Mouse (Mus musculus): ENCODE results near the gene Cutal. TPM values are rescaled to one million over a fixed set of nuclear protein-coding genes. Genes with fewer than 3 reads are reported as not detected.

The Cutal gene
- polyA plus RNA-seq, 2 experiments: 4.0 TPM

GRCm38 (mm10) chr2:34920144-34920543 lies 45.9 kb downstream of the Cutal start:
- TF ChIP-seq EP300 (IDR thresholded peaks at IDR 0.05; ENCODE audit: low read depth) (no peak), CTCF (IDR thresholded peaks at IDR 0.05; ENCODE audit: low read depth) (no peak)
- H3K4me1 ChIP-seq (replicated peaks; ENCODE audit: control insufficient read depth in 2 of 2, insufficient read depth in 2 of 2, low read length in 1 of 2): no peaks in the 10 kb centered on the region
- no peak overlapping the region for H3K9ac ChIP-seq (replicated peaks)
- no peaks in the 10 kb centered on the region for H3K9me3 ChIP-seq (ENCODE audit: control insufficient read depth, low read length)
- H3K4me3 ChIP-seq (ENCODE audit: insufficient read depth in 1 of 2, low read depth in 2 of 2, low read length in 2 of 2): no peak overlapping the region
- no peaks in the 10 kb centered on the region for H3K27me3 ChIP-seq (ENCODE audit: control insufficient read depth, insufficient read depth, low read length)
- no peak for DNase-seq (ENCODE audit: low read depth in 3 of 3, low spot score in 3 of 3)
- H3K36me3 ChIP-seq (replicated peaks; ENCODE audit: control insufficient read depth, insufficient read depth, low read depth): no peaks in the 10 kb centered on the region
- WGBS (ENCODE audit: insufficient replicate concordance): 15% methylated on average over 2 of the region's 2 CpGs
- H3K27ac ChIP-seq: no peak overlapping the region
- no peak for ATAC-seq (ENCODE audit: insufficient read depth)
- H3K4me2 ChIP-seq (ENCODE audit: low read depth): no peak overlapping the region

GRCm38 (mm10) chr2:34922729-34923128 lies 48.5 kb downstream of the Cutal start:
- ATAC-seq (ENCODE audit: insufficient read depth) (no peak), DNase-seq (ENCODE audit: low read depth in 3 of 3, low spot score in 3 of 3) (no peak)
- H3K4me2 ChIP-seq (ENCODE audit: low read depth): no peak overlapping the region
- H3K4me3 ChIP-seq (ENCODE audit: insufficient read depth in 1 of 2, low read depth in 2 of 2, low read length in 2 of 2): no peak overlapping the region
- H3K4me1 ChIP-seq (replicated peaks; ENCODE audit: control insufficient read depth in 2 of 2, insufficient read depth in 2 of 2, low read length in 1 of 2): no peaks in the 10 kb centered on the region
- H3K9ac ChIP-seq (replicated peaks): no peak overlapping the region
- no peak overlapping the region for H3K27ac ChIP-seq
- no peaks in the 10 kb centered on the region for H3K27me3 ChIP-seq (ENCODE audit: control insufficient read depth, insufficient read depth, low read length)
- TF ChIP-seq EP300 (IDR thresholded peaks at IDR 0.05; ENCODE audit: low read depth) (no peak), CTCF (IDR thresholded peaks at IDR 0.05; ENCODE audit: low read depth) (no peak)
- no peaks in the 10 kb centered on the region for H3K9me3 ChIP-seq (ENCODE audit: control insufficient read depth, low read length)
- 16% methylated on average over 2 of the region's 2 CpGs for WGBS (ENCODE audit: insufficient replicate concordance)
- H3K36me3 ChIP-seq (replicated peaks; ENCODE audit: control insufficient read depth, insufficient read depth, low read depth): no peaks in the 10 kb centered on the region

- Histone ChIP-seq H3K36me3 (replicated peaks; ENCODE audit: control insufficient read depth, insufficient read depth, low read depth) (no peaks in the 10 kb centered on the region), H3K4me3 (ENCODE audit: insufficient read depth in 1 of 2, low read depth in 2 of 2, low read length in 2 of 2) (no peak overlapping the region), H3K9ac (replicated peaks) (no peak overlapping the region), H3K9me3 (ENCODE audit: control insufficient read depth, low read length) (no peaks in the 10 kb centered on the region), H3K4me2 (ENCODE audit: low read depth) (no peak overlapping the region), H3K27ac (no peak overlapping the region), H3K27me3 (ENCODE audit: control insufficient read depth, insufficient read depth, low read length) (no peaks in the 10 kb centered on the region), H3K4me1 (replicated peaks; ENCODE audit: control insufficient read depth in 2 of 2, insufficient read depth in 2 of 2, low read length in 1 of 2) (no peaks in the 10 kb centered on the region)
- 47% methylated on average over 5 of the region's 5 CpGs for WGBS (ENCODE audit: insufficient replicate concordance)
- ATAC-seq (ENCODE audit: insufficient read depth) (no peak), DNase-seq (ENCODE audit: low read depth in 3 of 3, low spot score in 3 of 3) (no peak)
- TF ChIP-seq CTCF (IDR thresholded peaks at IDR 0.05; ENCODE audit: low read depth): no peak
- TF ChIP-seq EP300 (IDR thresholded peaks at IDR 0.05; ENCODE audit: low read depth): no peak
Observed at GRCm38 (mm10) chr2:34927320-34927719, 53.1 kb downstream of the Cutal start.

GRCm38 (mm10) chr2:34937460-34937859 lies 63.3 kb downstream of the Cutal start:
- no peak for DNase-seq (ENCODE audit: low read depth in 3 of 3, low spot score in 3 of 3)
- H3K36me3 ChIP-seq (replicated peaks; ENCODE audit: control insufficient read depth, insufficient read depth, low read depth): no peaks in the 10 kb centered on the region
- H3K27me3 ChIP-seq (ENCODE audit: control insufficient read depth, insufficient read depth, low read length): no peaks in the 10 kb centered on the region
- H3K27ac ChIP-seq: no peak overlapping the region
- 26% methylated on average over 5 of the region's 5 CpGs for WGBS (ENCODE audit: insufficient replicate concordance)
- no peaks in the 10 kb centered on the region for H3K4me1 ChIP-seq (replicated peaks; ENCODE audit: control insufficient read depth in 2 of 2, insufficient read depth in 2 of 2, low read length in 1 of 2)
- no peak overlapping the region for H3K4me2 ChIP-seq (ENCODE audit: low read depth)
- no peak overlapping the region for H3K4me3 ChIP-seq (ENCODE audit: insufficient read depth in 1 of 2, low read depth in 2 of 2, low read length in 2 of 2)
- TF ChIP-seq EP300 (IDR thresholded peaks at IDR 0.05; ENCODE audit: low read depth) (no peak), CTCF (IDR thresholded peaks at IDR 0.05; ENCODE audit: low read depth) (no peak)
- H3K9ac ChIP-seq (replicated peaks): no peak overlapping the region
- no peaks in the 10 kb centered on the region for H3K9me3 ChIP-seq (ENCODE audit: control insufficient read depth, low read length)
- no peak for ATAC-seq (ENCODE audit: insufficient read depth)

- Histone ChIP-seq H3K4me2 (ENCODE audit: low read depth) (no peak overlapping the region), H3K36me3 (replicated peaks; ENCODE audit: control insufficient read depth, insufficient read depth, low read depth) (no peaks in the 10 kb centered on the region), H3K9ac (replicated peaks) (no peak overlapping the region), H3K4me3 (ENCODE audit: insufficient read depth in 1 of 2, low read depth in 2 of 2, low read length in 2 of 2) (no peak overlapping the region), H3K27ac (no peak overlapping the region), H3K4me1 (replicated peaks; ENCODE audit: control insufficient read depth in 2 of 2, insufficient read depth in 2 of 2, low read length in 1 of 2) (no peaks in the 10 kb centered on the region), H3K27me3 (ENCODE audit: control insufficient read depth, insufficient read depth, low read length) (no peaks in the 10 kb centered on the region), H3K9me3 (ENCODE audit: control insufficient read depth, low read length) (no peaks in the 10 kb centered on the region)
- ATAC-seq (ENCODE audit: insufficient read depth): no peak
- 26% methylated on average over 8 of the region's 8 CpGs for WGBS (ENCODE audit: insufficient replicate concordance)
- no peak for TF ChIP-seq EP300 (IDR thresholded peaks at IDR 0.05; ENCODE audit: low read depth)
- DNase-seq (ENCODE audit: low read depth in 3 of 3, low spot score in 3 of 3): no peak
Observed at GRCm38 (mm10) chr2:34938269-34939208, 64.3 kb downstream of the Cutal start.

All from liver, embryonic 14.5 days (tissue).